Mouse (Mus musculus): ENCODE results near the gene Hs2st1.

DNA sequence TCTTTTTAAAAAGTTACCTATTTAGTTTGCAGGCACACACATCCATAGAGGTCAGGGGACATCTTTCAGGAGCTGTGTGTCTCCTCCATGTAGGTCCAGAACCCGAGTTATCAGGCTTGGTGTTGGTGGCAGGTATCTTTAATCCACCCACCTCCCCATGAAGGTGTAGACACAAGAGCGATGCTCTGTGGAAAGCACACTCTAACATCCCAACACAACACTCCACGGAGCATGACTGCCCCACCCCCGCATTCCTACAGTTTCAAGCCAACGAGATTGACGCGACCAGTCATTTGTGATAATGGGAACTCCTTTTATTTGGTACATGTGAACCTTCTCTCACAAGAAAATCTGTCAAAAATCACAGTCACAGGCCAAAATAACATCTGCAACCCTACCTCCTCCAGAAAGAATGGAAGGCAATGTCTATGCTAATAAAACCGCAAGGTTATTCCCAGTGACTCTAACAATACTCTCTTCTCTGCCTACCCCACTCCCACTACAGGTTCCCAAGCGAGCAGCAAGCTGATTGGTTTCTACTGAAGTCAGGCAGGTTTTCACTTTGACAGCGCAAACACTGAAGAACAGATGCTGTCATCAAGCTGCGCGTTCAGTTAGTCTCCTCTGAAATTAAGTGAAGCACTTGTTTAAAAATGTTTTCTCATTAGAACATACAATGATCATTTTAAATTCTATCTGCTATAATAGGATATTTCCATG lies 92.1 kb downstream of the Hs2st1 start:
- TF ChIP-seq CTCF (IDR thresholded peaks at IDR 0.05; ENCODE audit: borderline replicate concordance, extremely low read depth, insufficient read depth, insufficient read length) (no peak), POLR2A (IDR thresholded peaks at IDR 0.05; ENCODE audit: borderline replicate concordance, extremely low read depth, insufficient read depth, insufficient read length, poor library complexity, severe bottlenecking) (no peak)

Measured in brain, embryonic 14.5 days (tissue).